Mouse (Mus musculus) hematopoietic stem cell, adult 5-6 weeks (primary cell): ENCODE data around the gene Babam2. TPM values are rescaled to one million over a fixed set of nuclear protein-coding genes. Genes with fewer than 3 reads are reported as not detected.
"Not testable (repeated sequence)": the region's sequence is repeated elsewhere in the genome, so short reads cannot be mapped to it uniquely, and the experiment has no call there.

Source experiments
- ATAC-seq, 2 experiments: fragments of 125-278 bp in 1 of 2; replicated peaks in 1 of 2; 2 replicates each; pipeline ENCODE4 v1.8.0; 2016 to 2017; ENCODE audit warnings: inconsistent platforms in 2 of 2, mild to moderate bottlenecking in 2 of 2, moderate number of reproducible peaks in 2 of 2, low read depth in 1 of 2, moderate TSS enrichment in 1 of 2; ENCODE audit not compliant: low FRiP score in 2 of 2, poor library complexity in 2 of 2, severe bottlenecking in 2 of 2, insufficient read depth in 1 of 2, low TSS enrichment in 1 of 2
- total RNA-seq: library from RNA; stranded (forward); fragments of 172-1452, 232-1000 nt; gene quantifications from 2 replicates; pipeline ENCODE4 v1.2.3, GENCODE M21; 2017

The Babam2 gene
- total RNA-seq, 1 experiment from 2014 or later, result 36.1 TPM

- ATAC-seq, result no peak
These were observed 235.8 kb downstream of the Babam2 start for GRCm38 (mm10) chr5:31933296-31933695.

DNA sequence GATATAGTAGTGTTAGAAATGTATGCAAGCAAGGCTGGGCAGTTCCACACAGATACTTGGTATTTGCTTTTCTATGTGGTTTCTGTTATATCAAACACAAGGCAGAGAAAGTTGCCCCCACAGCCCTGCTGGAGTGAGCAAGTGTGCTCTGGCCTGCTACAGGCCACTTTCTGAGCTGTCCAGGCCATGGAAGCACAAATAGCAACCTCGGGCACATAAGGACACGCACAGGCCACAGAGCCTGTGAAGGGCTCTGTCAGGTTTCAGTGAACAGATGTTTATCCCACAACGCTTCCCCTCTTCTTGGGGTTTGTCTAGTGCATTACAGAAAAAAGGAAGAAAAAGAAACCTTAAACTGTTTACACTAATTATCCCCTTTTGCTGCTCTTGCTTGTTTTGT is 236.9 kb downstream of the Babam2 start:
- ATAC-seq, result no peak

- no peak for ATAC-seq
These were observed 238.5 kb downstream of the Babam2 start for GRCm38 (mm10) chr5:31935936-31936335.

DNA sequence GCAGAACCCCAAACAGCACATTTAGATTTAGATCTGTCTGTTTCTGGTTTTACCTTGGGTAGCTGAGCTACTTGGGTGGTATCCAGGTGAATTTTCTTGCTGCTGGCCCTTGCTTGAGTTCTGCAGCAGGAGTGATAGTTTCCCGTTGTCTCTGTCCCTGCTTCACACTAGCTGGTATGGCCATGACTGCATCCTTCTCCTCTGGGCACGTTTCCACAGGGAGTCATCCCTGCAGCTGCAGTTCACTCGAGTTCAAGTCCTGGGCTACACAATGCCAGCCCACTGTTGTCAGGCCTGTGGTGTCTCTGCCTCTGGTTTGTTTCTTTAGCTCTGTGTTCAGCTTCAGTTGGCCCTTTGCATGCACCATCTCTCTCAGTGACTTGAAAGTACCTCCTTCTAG is 239.0 kb downstream of the Babam2 start:
- no peak for ATAC-seq

DNA sequence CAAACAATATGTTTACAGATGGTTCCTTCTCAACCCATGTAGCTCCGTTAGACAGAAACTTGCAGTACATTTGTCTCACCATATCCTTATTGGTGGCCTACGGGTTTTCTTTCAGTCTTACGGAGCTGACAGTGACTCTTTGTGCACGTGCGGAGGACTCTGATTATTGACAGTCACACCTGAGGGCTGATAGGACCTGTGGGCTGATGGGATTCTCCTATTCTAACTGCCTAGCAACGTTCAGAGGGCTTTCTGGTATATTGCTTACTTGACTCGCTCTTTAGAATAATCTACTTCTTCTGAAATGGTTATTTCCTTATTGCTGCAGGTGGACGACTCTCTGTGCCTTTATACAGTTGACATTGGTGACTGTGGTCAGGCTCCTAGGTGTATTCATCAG is 243.4 kb downstream of the Babam2 start:
- ATAC-seq, result no peak

- ATAC-seq, result no peak
These were observed 249.7 kb downstream of the Babam2 start for GRCm38 (mm10) chr5:31947185-31947584.

- no peak for ATAC-seq
These were observed 251.9 kb downstream of the Babam2 start for GRCm38 (mm10) chr5:31949389-31949788.

DNA sequence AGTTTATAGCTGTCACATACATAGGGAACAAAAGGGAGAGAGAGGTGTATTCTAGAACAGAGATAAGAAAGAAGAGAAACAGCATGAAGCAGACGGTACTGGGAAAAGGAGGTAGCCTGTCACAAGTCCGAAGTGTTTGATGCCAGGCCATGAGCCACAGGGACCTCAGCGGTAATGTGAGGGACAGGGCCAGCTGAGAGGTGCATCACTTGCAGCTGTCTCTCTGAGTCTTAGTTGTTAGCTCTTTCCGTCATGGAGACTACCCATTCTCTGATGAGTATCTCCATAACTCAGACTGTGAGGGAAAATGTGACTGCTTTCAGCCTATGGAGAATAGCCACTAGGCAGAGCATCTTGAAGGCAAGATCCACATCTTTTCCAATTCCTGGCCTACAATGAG is 253.0 kb downstream of the Babam2 start:
- no peak for ATAC-seq

DNA sequence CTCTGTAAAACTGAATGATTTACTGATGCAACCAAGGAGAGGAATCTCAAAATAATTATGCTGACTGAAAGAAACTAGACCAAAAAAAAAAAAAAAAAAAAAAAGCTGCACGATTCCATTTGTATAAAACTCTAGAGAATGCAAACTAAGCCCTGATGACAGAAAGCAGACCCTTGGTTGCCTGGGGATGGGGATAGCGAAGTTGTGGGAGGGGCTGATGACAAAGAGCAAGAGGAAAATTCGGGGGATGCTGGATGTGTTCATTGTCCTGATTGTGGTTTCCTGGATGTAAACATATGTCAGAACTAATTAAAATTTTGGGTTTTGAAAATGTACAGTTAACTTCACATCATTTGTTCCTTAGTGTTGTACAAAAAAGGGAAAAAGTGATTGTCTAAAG is 257.7 kb downstream of the Babam2 start:
- ATAC-seq, result no peak

- ATAC-seq, result peak; percentile 46 to 77; a peak in 2 of 4 replicates
These were observed 258.9 kb downstream of the Babam2 start for GRCm38 (mm10) chr5:31956336-31956735.

- ATAC-seq, result no peak
These were observed 262.4 kb downstream of the Babam2 start for GRCm38 (mm10) chr5:31959886-31960285.

- ATAC-seq, result no peak
These were observed 263.9 kb downstream of the Babam2 start for GRCm38 (mm10) chr5:31961423-31961822.

DNA sequence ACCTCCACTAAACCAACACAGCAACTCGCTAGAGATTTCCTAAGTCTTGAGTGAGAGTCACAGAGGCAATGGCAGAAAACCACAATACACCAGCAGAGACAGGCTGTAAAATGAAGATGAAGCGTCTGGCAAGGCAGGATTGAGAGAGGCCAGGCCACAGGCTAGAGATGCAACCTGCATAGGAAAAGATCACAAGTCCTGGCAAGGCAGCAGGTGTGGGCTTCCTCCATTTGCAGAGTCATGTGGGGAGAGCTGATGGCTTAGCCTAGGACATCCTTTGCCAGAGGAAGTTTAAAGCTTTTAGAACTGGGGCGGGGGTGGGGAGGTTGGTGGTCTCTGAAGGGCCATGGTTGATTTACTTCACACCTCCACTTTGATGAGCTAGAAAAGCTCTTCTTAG is 264.9 kb downstream of the Babam2 start:
- ATAC-seq, result no peak

GRCm38 (mm10) chr5:31963352-31963751 is 265.9 kb downstream of the Babam2 start:
- no peak for ATAC-seq

DNA sequence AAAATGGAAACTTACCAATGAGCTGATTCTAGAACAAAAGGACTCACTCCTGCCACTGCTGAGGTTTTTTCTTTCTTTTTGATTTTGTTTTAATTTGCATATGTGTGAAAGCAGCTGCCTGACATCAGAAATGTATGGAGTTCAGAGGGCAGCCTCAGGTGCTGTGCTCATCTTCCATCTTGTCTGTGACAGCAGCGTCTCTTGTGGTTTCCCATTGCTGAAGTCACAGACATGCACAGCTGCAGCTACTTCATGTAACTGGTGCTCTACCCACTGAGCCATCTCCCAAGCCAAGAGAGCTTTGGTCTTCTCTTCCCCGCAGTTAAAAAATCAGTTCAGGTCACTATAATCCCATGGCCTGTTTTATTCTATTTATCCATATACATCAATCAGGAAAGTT is 266.4 kb downstream of the Babam2 start:
- no peak for ATAC-seq

DNA sequence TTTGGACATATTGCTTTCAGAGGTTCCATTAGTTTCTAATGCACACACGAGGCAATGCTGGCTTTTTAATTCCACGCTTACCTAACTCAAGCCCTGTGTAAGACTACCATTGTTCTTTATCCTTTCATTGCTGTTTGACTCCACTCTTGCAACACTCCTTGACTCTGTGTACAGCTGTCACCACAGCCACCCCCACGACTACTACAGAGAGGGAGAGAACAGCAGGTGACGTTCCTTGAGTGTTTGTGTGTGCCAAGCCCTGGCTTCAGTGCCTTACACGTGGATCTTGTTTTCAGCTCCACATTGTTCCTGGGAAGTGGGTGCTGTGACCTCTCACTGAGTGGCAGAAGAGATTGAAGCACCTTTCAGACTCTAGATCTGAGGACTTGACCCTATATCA is 269.3 kb downstream of the Babam2 start:
- ATAC-seq, result no peak

DNA sequence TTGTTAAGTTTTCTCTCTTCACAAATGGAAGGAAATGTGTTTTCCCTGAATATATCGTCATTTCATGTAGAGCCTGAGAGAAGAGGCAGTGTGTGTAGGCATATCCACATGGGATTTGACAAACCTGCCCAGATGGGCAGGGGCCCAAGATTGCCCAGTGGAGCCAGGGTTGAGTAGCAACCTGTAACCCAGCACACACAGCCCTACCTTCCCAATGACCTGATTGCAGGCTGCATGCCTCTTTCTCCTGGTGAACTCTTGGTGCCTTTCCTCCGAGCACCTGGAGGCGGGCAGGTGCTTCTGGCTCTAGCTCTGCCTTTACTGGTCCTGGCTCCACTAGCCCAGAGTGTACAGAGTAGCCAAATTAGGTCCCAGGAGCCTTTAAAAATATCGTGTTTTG is 270.0 kb downstream of the Babam2 start:
- no peak for ATAC-seq

DNA sequence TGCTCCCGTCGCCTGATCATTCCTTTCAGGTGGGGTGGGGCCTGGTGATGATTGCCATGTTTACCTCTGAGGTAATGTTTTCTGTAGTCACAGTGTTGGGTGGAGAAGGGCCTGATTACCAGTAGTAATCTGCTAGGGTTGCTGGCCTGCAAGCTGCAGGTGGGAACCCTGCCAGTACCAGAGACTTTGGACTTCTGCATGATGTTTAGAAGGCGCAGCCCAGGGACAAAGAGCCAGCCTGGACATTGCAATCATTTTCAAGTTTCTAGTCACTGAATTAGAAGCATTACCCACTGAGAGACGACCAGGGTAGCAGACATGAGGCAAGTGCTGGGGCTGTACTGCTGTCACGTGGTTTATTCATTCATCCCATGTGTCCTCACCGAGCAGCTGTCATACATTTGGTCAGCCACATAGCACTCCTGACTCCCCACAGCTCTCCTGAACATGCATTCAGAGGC is 270.6 kb downstream of the Babam2 start:
- ATAC-seq, result no peak

DNA sequence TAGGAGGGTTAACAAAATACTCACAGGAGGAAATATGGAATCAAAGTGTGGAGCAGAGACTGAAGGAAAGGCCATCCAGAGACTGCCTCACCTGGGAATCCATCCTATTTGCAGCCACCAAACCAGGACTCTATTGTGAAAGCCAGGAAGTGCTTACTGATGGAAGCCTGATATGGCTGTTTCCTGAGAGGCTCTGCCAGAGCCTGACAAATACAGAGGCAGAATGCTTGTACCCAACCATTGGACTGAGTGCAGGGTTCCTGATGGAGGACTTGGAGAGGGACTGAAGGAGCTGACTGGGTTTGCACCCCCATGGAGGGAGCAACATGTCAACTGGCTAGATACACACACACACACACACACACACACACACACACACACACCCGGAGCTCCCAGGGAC is 274.9 kb downstream of the Babam2 start:
- ATAC-seq, result not testable (repeated sequence)

DNA sequence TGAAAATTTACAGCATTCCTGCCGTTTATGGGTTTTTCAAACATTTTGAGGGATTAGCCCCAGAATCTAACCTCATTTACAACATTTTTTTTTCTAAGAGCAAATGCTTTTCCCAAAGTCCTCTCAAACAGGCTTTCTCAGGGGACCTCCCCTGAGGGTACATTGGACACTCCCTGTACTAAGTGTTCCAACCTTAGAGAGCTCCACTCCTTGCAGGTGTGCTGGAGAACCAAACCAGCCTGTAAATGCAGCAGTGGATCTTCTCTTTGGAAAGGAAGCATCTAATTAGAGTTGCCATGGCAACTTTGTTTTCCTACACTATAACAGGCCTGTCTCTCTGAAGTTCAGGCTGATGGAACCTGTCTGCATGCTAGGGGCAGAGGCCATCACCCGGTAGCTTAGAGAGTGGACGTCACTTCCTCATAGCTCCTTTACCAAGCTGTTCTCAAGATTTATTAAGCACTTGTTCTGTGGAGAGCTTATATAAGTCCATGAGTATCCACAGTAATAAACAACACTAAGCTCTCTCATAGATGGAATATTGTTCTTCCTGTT is 277.2 kb downstream of the Babam2 start:
- no peak; a peak in 1 of 4 replicates for ATAC-seq
